Mouse (Mus musculus): ENCODE measurements around the gene Pitpnb.
A peak's percentile ranks its signal among the peaks of the same experiment; 100 is the strongest.

Pitpnb gene

GRCm38 (mm10) chr5:111330417-111331098 is at the start of gene Pitpnb:
Gene Pitpnb, plus strand, starts transcription at chr5:111330763.
- DNase-seq (ENCODE audit: low read depth) = peak; percentile 92

GRCm38 (mm10) chr5:111284420-111285175 is 46.0 kb upstream of the Pitpnb start:
- no peak for DNase-seq (ENCODE audit: low read depth)

DNA sequence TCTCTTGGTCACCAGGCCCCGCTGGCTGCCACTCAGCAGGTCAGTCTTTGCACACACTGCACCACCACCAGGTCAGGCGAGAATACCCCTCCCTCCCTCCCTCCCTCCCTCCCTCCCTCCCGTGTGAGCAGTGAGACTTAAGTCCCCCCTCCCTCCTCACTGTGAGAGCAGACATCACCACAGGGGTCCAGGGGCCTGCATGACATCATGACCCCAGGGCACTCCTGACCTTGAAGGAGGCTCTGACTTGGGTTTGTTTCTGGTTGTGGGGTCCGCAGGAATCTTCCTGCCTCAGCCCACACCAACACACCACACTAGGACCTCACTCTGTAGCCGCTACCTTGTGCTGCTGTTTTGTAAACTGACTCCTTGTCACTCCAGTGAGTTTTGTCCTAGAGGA is 43.0 kb upstream of the Pitpnb start:
- no peak for DNase-seq (ENCODE audit: low read depth)

GRCm38 (mm10) chr5:111288486-111288885 is 42.1 kb upstream of the Pitpnb start:
- no peak for DNase-seq (ENCODE audit: low read depth)

- DNase-seq (ENCODE audit: low read depth) = no peak
Observed at GRCm38 (mm10) chr5:111290071-111290470, 40.5 kb upstream of the Pitpnb start.

GRCm38 (mm10) chr5:111291639-111292038 is 38.9 kb upstream of the Pitpnb start:
- no peak for DNase-seq (ENCODE audit: low read depth)

GRCm38 (mm10) chr5:111297801-111298200 is 32.8 kb upstream of the Pitpnb start:
- DNase-seq (ENCODE audit: low read depth) = no peak

DNA sequence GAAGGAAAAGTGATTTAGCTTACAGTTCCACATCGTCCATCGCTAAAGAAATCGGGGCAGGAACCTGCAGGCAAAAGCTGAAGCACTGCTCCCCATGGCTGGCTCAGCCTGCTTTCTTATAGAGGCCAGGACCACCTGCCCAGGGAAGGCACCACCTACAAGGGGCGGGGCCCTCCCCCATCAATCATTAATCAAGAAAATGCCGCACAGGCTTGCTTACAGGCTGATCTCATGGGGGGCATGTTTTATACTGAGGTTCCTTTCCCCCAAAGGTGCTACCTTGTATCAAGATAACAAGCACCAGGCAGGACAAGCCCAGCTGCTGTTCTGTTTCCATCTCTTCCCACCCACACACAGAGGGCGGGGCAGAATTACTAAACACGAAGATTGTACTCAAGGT is 31.9 kb upstream of the Pitpnb start:
- no peak for DNase-seq (ENCODE audit: low read depth)

DNA sequence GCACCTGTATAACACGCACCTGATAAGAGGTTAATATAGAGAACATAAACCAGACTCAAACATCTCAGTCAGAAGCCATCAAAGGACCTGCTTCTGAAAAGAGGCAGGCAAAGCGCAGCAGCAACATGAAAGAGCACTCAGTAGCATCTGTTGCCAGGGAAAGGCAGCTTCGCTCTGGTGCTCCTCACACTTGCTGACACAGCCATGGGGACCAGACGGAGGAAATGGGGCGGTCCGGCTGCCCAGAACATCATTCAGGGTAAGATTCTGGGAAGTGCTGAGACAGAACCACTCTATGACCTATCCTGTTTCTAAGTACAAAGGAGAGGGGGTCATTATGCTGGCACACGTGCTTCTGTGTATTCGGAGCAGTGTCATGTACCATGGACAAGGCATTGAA is 29.8 kb upstream of the Pitpnb start:
- DNase-seq (ENCODE audit: low read depth) = no peak

GRCm38 (mm10) chr5:111301736-111302135 is 28.8 kb upstream of the Pitpnb start:
- no peak for DNase-seq (ENCODE audit: low read depth)

- peak; percentile 5 for DNase-seq (ENCODE audit: low read depth)
Observed at GRCm38 (mm10) chr5:111304730-111305129, 25.8 kb upstream of the Pitpnb start.

- no peak for DNase-seq (ENCODE audit: low read depth)
Observed at GRCm38 (mm10) chr5:111310185-111310584, 20.4 kb upstream of the Pitpnb start.

DNA sequence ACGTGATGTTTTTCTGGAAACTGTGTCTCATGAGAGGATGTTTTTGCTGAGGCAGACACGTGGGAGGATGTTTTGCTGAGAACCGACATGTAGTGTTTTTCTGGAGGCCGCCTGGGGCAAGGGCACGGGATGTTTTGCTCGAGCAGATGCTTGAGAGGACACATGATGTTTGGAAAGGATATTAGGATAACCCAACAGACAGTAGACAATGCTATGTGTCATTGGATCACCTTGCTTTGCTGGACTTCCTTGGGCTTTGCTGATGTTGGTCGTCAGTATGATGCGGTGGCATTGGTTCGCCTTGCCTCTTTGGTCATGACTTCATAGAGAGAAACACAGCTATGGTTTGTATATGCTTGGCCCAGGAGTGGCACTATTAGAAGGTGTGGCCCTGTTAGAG is 16.7 kb upstream of the Pitpnb start:
- DNase-seq (ENCODE audit: low read depth) = no peak

DNA sequence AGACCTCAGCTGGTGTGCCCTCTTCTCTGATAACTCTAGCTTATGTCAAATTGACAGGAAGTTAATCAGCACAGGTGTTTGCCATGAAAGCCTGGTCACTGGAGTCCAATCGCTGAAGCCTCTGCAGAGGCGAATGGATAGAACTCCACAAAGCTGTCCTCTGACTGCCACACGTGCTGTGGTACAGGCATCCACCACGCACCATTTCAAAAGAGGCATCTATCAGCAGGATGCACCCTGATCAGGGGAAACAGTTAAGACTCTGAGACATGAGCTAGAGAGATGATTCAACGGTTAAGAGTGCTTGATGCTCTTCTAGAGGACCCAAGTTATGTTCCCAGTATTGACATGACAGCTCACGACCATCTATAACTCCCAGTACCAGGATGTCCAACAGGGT is 15.5 kb upstream of the Pitpnb start:
- DNase-seq (ENCODE audit: low read depth) = no peak

GRCm38 (mm10) chr5:111317526-111317925 is 13.0 kb upstream of the Pitpnb start:
- no peak for DNase-seq (ENCODE audit: low read depth)

DNA sequence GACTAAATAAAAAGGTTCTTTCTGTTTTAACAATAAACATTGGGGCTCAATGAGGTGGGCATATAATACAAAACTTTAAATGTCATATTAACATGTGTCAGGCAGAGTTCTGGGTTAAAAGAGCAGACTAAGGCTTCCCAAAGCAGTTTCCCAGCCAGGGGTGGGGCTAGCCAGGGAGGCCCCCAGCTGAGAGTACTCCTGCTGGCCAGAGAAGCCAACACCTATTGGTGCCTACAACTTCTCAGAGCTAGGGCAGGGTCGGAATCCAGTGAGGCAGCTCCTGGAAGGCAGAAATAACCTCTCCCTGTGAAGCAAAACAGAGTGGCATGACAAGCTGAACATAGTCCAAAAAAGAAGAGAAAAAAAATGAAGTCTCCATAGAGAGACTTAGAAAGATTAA is 11.6 kb upstream of the Pitpnb start:
- DNase-seq (ENCODE audit: low read depth) = no peak

DNA sequence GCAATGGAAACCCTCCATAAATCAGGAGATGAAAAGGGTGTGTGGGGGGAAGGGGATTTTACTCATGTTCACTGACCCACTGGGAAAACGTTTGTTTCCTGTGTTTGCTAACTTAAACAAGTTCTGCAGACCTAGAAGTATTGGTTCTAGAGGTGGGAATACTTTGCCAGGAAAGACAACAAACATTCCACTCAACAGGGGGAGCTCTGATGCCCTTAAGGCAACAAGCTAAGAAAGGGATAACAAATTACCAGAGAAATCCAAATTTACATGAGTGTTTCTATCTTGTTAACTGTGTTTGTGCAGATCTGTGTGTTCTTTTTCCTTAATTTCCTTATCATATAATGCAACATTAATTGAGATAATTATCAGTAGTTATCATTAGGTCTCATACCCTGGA is 4.8 kb upstream of the Pitpnb start:
- no peak for DNase-seq (ENCODE audit: low read depth)

- DNase-seq (ENCODE audit: low read depth) = no peak
Observed at GRCm38 (mm10) chr5:111327420-111327819, 3.1 kb upstream of the Pitpnb start.

GRCm38 (mm10) chr5:111329782-111330416 is 664 bp upstream of the Pitpnb start:
- no peak for DNase-seq (ENCODE audit: low read depth)

GRCm38 (mm10) chr5:111331099-111331435 is 504 bp downstream of the Pitpnb start:
- no peak for DNase-seq (ENCODE audit: low read depth)

GRCm38 (mm10) chr5:111335939-111336691 is 5.6 kb downstream of the Pitpnb start:
- no peak for DNase-seq (ENCODE audit: low read depth)

GRCm38 (mm10) chr5:111341609-111342008 is 11.0 kb downstream of the Pitpnb start:
- DNase-seq (ENCODE audit: low read depth) = no peak
